27 mouse cellular contexts compared by ENCODE assay signal in genomic region chr3:123644564-123644963, GRCm38 (mm10). TPM values are rescaled to one million over a fixed set of nuclear protein-coding genes. Genes with fewer than 3 reads are reported as not detected.
DNase-seq lines count a peak whose midpoint lies in the region; ATAC-seq lines count a peak whose summit lies in the region.
"Had no signal": no experiment of that assay in that cellular context is flagged by ENCODE, and none has a peak within 500 bp of the region (broad histone marks: within the 10 kb centered on the region; RNA-seq: fewer than 3 reads in every experiment).

No protein-coding gene starts in this region.

- no peaks in the 10 kb centered on the region for H3K4me1 ChIP-seq in hindbrain, embryonic 11.5 days (replicated peaks; ENCODE audit: control insufficient read depth, insufficient read depth, low read length)
- peaks cover 6% of the 10 kb centered on the region; the same call in 1 of the 2 replicates for H3K4me1 ChIP-seq in hindbrain, embryonic 14.5 days (replicated peaks; ENCODE audit: control insufficient read depth, insufficient read depth, low read length)
- H3K4me1 ChIP-seq in midbrain, embryonic 13.5 days (replicated peaks) = peaks cover 17% of the 10 kb centered on the region
- no peaks in the 10 kb centered on the region for H3K4me1 ChIP-seq in midbrain, embryonic 10.5 days
- peaks cover 11% of the 10 kb centered on the region; the same call in 1 of the 2 replicates for H3K4me1 ChIP-seq in forebrain, embryonic 13.5 days
- H3K4me1 ChIP-seq in forebrain, embryonic 16.5 days (replicated peaks; ENCODE audit: control insufficient read depth, insufficient read depth, low read length) = peaks cover 7% of the 10 kb centered on the region
- H3K4me1 ChIP-seq: embryonic facial prominence, embryonic 12.5 days; embryonic facial prominence, embryonic 15.5 days; intestine, embryonic 15.5 days had no signal

- no peak overlapping the region for H3K4me3 ChIP-seq in hindbrain, embryonic 11.5 days (ENCODE audit: low read depth, low read length)
- no peak overlapping the region for H3K4me3 ChIP-seq in hindbrain, embryonic 14.5 days (replicated peaks; ENCODE audit: low read length)
- H3K4me3 ChIP-seq in midbrain, embryonic 13.5 days (replicated peaks) = no peak overlapping the region
- H3K4me3 ChIP-seq in midbrain, embryonic 10.5 days = no peak overlapping the region
- no peak overlapping the region for H3K4me3 ChIP-seq in forebrain, embryonic 13.5 days
- no peak overlapping the region for H3K4me3 ChIP-seq in forebrain, embryonic 16.5 days (replicated peaks; ENCODE audit: low read length)
- H3K4me3 ChIP-seq: embryonic facial prominence, embryonic 12.5 days; embryonic facial prominence, embryonic 15.5 days; erythroblast, embryonic 14.5 days; gastrocnemius, adult 2 months; intestine, embryonic 15.5 days had no signal

- peak; percentile 31; the same call in 1 of the 2 replicates for ATAC-seq in hindbrain, embryonic 11.5 days (ENCODE audit: low FRiP score)
- ATAC-seq in hindbrain, embryonic 14.5 days (ENCODE audit: low FRiP score) = no peak
- ATAC-seq in midbrain, embryonic 13.5 days = peak; percentile 51; the same call in 1 of the 2 replicates
- ATAC-seq in forebrain, embryonic 13.5 days = peak; percentile 41; the same call in 1 of the 2 replicates
- ATAC-seq in forebrain, embryonic 16.5 days = peak; percentile 45
- ATAC-seq: intestine, embryonic 15.5 days; Patski had no signal

- H3K9me3 ChIP-seq in hindbrain, embryonic 11.5 days (ENCODE audit: control insufficient read depth, low read length) = no peaks in the 10 kb centered on the region
- H3K9me3 ChIP-seq in hindbrain, embryonic 14.5 days (ENCODE audit: control insufficient read depth, low read length) = no peaks in the 10 kb centered on the region
- H3K9me3 ChIP-seq in midbrain, embryonic 13.5 days = no peaks in the 10 kb centered on the region
- H3K9me3 ChIP-seq in midbrain, embryonic 10.5 days (replicated peaks) = no peaks in the 10 kb centered on the region
- H3K9me3 ChIP-seq in forebrain, embryonic 13.5 days (replicated peaks) = no peaks in the 10 kb centered on the region
- H3K9me3 ChIP-seq in forebrain, embryonic 16.5 days (ENCODE audit: control insufficient read depth, low read length) = no peaks in the 10 kb centered on the region
- H3K9me3 ChIP-seq: embryonic facial prominence, embryonic 12.5 days; embryonic facial prominence, embryonic 15.5 days; intestine, embryonic 15.5 days had no signal

- no peaks in the 10 kb centered on the region for H3K36me3 ChIP-seq in hindbrain, embryonic 11.5 days (ENCODE audit: control insufficient read depth, insufficient read depth, low read length)
- no peaks in the 10 kb centered on the region for H3K36me3 ChIP-seq in hindbrain, embryonic 14.5 days (replicated peaks; ENCODE audit: control insufficient read depth, insufficient read depth)
- no peaks in the 10 kb centered on the region; the same call in 1 of the 2 replicates for H3K36me3 ChIP-seq in midbrain, embryonic 13.5 days
- H3K36me3 ChIP-seq in midbrain, embryonic 10.5 days = no peaks in the 10 kb centered on the region
- H3K36me3 ChIP-seq in forebrain, embryonic 13.5 days (ENCODE audit: poor library complexity, severe bottlenecking) = no peaks in the 10 kb centered on the region
- no peaks in the 10 kb centered on the region for H3K36me3 ChIP-seq in forebrain, embryonic 16.5 days (ENCODE audit: control insufficient read depth, insufficient read depth)
- H3K36me3 ChIP-seq: embryonic facial prominence, embryonic 12.5 days; embryonic facial prominence, embryonic 15.5 days; G1E; intestine, embryonic 15.5 days had no signal

- no peak for DNase-seq in hindbrain, embryonic 11.5 days (ENCODE audit: low spot score)
- DNase-seq in hindbrain, embryonic 14.5 days (ENCODE audit: low spot score) = no peak
- DNase-seq in midbrain, embryonic 10.5 days (ENCODE audit: low spot score) = no peak
- DNase-seq in left cerebral cortex, postnatal 10 days (ENCODE audit: extremely low spot score in 1 of 2, low spot score in 2 of 2) = no peak
- no peak for DNase-seq in right cerebral cortex, postnatal 25 days
- DNase-seq: adrenal gland, postnatal 10 days; adrenal gland, postnatal 36 days; B cell, adult 2 months; cerebellum, adult 18-20 months; cerebellum, adult 9-11 months; cerebellum, postnatal 25 days; gastrocnemius, adult 2 months; gastrocnemius, postnatal 14 days; heart, adult 11 months; kidney, adult 11 months had no signal

- intact Hi-C loops in left cerebral cortex, postnatal 10 days (cut with DNase I) = no loop called here

- no peaks in the 10 kb centered on the region for H3K27me3 ChIP-seq in hindbrain, embryonic 11.5 days (ENCODE audit: control insufficient read depth, insufficient read depth, low read length)
- H3K27me3 ChIP-seq in hindbrain, embryonic 14.5 days (ENCODE audit: control insufficient read depth, insufficient read depth, low read length) = no peaks in the 10 kb centered on the region
- no peaks in the 10 kb centered on the region for H3K27me3 ChIP-seq in midbrain, embryonic 13.5 days
- no peaks in the 10 kb centered on the region for H3K27me3 ChIP-seq in midbrain, embryonic 10.5 days (ENCODE audit: low read depth, poor library complexity, severe bottlenecking)
- no peaks in the 10 kb centered on the region for H3K27me3 ChIP-seq in forebrain, embryonic 13.5 days
- H3K27me3 ChIP-seq in forebrain, embryonic 16.5 days (replicated peaks; ENCODE audit: control insufficient read depth, insufficient read depth, low read length) = no peaks in the 10 kb centered on the region
- H3K27me3 ChIP-seq: CH12.LX; embryonic facial prominence, embryonic 12.5 days; embryonic facial prominence, embryonic 15.5 days; intestine, embryonic 15.5 days; Patski had no signal

- 68% methylated on average over 2 of the region's 2 CpGs for WGBS in hindbrain, embryonic 11.5 days
- WGBS in hindbrain, embryonic 14.5 days = 58% methylated on average over 2 of the region's 2 CpGs
- 57% methylated on average over 2 of the region's 2 CpGs for WGBS in midbrain, embryonic 13.5 days
- WGBS in midbrain, embryonic 10.5 days = 90% methylated on average over 2 of the region's 2 CpGs
- WGBS in forebrain, embryonic 13.5 days = 64% methylated on average over 2 of the region's 2 CpGs
- WGBS in forebrain, embryonic 16.5 days = 56% methylated on average over 2 of the region's 2 CpGs

- H3K27ac ChIP-seq in hindbrain, embryonic 11.5 days (ENCODE audit: low read depth, low read length) = no peak overlapping the region
- H3K27ac ChIP-seq in hindbrain, embryonic 14.5 days = no peak overlapping the region
- H3K27ac ChIP-seq in midbrain, embryonic 13.5 days = 0 out of 2 replicates have a peak overlapping the region, but pooled peaks have one; percentile 44
- no peak overlapping the region for H3K27ac ChIP-seq in midbrain, embryonic 10.5 days (replicated peaks)
- H3K27ac ChIP-seq in forebrain, embryonic 13.5 days = peak overlapping the region; percentile 41; the same call in 1 of the 2 replicates
- peak overlapping the region; percentile 80 for H3K27ac ChIP-seq in forebrain, embryonic 16.5 days (ENCODE audit: low read length)
- H3K27ac ChIP-seq: embryonic facial prominence, embryonic 12.5 days; embryonic facial prominence, embryonic 15.5 days; gastrocnemius, adult 2 months; intestine, embryonic 15.5 days had no signal

- H3K9ac ChIP-seq in hindbrain, embryonic 11.5 days (ENCODE audit: low read depth, low read length) = no peak overlapping the region
- H3K9ac ChIP-seq in hindbrain, embryonic 14.5 days = no peak overlapping the region
- H3K9ac ChIP-seq in midbrain, embryonic 13.5 days (replicated peaks) = no peak overlapping the region
- H3K9ac ChIP-seq in forebrain, embryonic 13.5 days = no peak overlapping the region
- no peak overlapping the region for H3K9ac ChIP-seq in forebrain, embryonic 16.5 days (replicated peaks; ENCODE audit: low read depth, low read length)
- H3K9ac ChIP-seq: embryonic facial prominence, embryonic 12.5 days; embryonic facial prominence, embryonic 15.5 days; intestine, embryonic 15.5 days had no signal

- H3K4me2 ChIP-seq in hindbrain, embryonic 11.5 days (replicated peaks; ENCODE audit: low read depth, low read length) = no peak overlapping the region
- no peak overlapping the region for H3K4me2 ChIP-seq in hindbrain, embryonic 14.5 days (replicated peaks)
- no peak overlapping the region for H3K4me2 ChIP-seq in midbrain, embryonic 13.5 days (replicated peaks)
- no peak overlapping the region for H3K4me2 ChIP-seq in forebrain, embryonic 13.5 days
- no peak overlapping the region for H3K4me2 ChIP-seq in forebrain, embryonic 16.5 days (ENCODE audit: low read length)
- H3K4me2 ChIP-seq: embryonic facial prominence, embryonic 12.5 days; embryonic facial prominence, embryonic 15.5 days; heart, embryonic 11.5 days; intestine, embryonic 15.5 days had no signal

RNA-seq across cellular contexts. Expression of gene Ndst3, which starts 46.1 kb away (rescaled TPM):
- polyA plus RNA-seq in hindbrain, embryonic 11.5 days (2014; fragmentation: Nextera tagmentation; extraction: Ambion mirVana) = 9.9 and 11.2 TPM in 2 replicates
- 14.3 and 15.8 TPM in 2 replicates for polyA plus RNA-seq in hindbrain, embryonic 14.5 days (2014; fragmentation: Nextera tagmentation; extraction: Ambion mirVana)
- polyA plus RNA-seq in midbrain, embryonic 13.5 days (2015; fragmentation: Nextera tagmentation; extraction: Ambion mirVana) = 20.3 and 20.6 TPM in 2 replicates
- polyA plus RNA-seq in midbrain, embryonic 10.5 days (2016; fragmentation: Nextera tagmentation; extraction: Ambion mirVana) = 3.5 and 10.1 TPM in 2 replicates
- polyA plus RNA-seq in forebrain, embryonic 13.5 days (2015; fragmentation: Nextera tagmentation; extraction: Ambion mirVana) = 9.9 and 11.4 TPM in 2 replicates
- 9.3 and 10.6 TPM in 2 replicates for polyA plus RNA-seq in forebrain, embryonic 16.5 days (2015; fragmentation: Nextera tagmentation; extraction: Ambion mirVana)
- 10 to 100 TPM; 12.6 to 13.6 TPM for total RNA-seq in left cerebral cortex, postnatal 10 days (2021)
- total RNA-seq: gastrocnemius, adult 2 months; hematopoietic stem cell, adult 5-6 weeks had no signal
- polyA plus RNA-seq: erythroblast, embryonic 14.5 days; G1E had no signal

Comparison
In these comparisons a context has a peak if more than half of its experiments do, and no peak if none do; other contexts are left out.
1. H3K27ac ChIP-seq: peak in midbrain, embryonic 13.5 days (single experiment), forebrain, embryonic 13.5 days (single experiment) and forebrain, embryonic 16.5 days (single experiment); none in hindbrain, embryonic 11.5 days (single experiment), hindbrain, embryonic 14.5 days (single experiment) and midbrain, embryonic 10.5 days (single experiment).